Mouse (Mus musculus) thymus, adult 18-20 months (tissue): ENCODE measurements around the gene Sos1.

ENCODE experiments used
- DNase-seq, 2 experiments: peaks; one replicate each; pipeline ENCODE4 v3.0.0; 2022; ENCODE audit warnings: mixed read lengths in 2 of 2

Gene Sos1

DNA sequence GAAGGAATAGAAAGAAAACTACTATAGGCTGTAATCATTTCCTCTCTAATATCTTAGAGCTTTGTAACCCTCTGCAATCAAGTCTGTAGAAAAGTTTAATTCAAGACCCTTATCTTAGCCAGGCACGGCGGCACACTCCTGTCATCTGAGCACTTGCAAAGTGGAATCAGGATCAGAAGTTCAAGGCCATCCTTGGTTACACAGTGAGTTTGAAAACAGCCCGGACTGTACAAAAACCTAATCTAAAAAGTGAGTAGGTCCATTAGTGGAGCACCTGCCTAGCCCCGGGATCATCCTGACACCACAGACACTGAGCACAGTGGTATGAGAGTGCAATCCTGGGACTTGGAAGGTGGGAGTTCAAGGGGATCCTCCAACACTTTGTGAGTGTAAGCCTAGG is 12.6 kb upstream of the Sos1 start:
- no peak for DNase-seq

DNA sequence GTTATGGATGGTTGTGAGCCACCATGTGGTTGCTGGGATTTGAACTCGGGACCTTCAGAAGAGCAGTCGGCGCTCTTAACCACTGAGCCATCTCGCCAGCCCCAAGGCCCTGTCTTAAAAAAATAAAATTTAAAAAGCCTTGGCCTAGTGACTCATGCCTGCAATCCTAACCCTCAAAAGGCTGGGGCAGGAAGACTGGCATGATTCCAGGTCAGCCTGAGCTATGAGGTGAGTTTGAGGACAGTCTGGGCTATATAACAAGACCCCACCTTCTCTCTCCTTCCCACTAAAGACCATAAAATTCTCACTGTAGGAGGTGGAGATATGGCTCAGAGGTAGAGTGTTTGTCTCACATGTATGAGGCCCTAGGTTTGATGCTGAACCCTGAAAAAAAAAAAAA is 12.0 kb upstream of the Sos1 start:
- no peak for DNase-seq

DNA sequence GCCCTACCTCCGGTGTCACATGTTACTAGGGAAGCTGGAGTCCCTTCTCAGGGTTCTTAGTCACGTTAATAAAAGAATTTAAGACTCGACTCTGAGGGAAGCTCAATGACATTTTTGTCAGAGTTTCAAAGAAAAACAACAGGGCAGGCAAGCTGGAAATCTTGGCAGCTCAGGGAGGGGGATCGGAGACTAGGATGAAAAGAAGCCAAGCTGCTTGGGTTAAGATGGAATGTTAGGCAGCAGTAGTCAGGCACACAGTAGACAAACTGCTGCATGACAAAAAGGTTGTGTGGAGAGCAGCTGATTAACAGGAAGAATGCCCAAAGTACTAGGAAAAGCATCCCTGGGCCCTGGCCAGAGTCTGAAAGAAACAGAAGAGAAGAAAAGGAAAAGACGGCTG is 9.9 kb upstream of the Sos1 start:
- no peak for DNase-seq

DNA sequence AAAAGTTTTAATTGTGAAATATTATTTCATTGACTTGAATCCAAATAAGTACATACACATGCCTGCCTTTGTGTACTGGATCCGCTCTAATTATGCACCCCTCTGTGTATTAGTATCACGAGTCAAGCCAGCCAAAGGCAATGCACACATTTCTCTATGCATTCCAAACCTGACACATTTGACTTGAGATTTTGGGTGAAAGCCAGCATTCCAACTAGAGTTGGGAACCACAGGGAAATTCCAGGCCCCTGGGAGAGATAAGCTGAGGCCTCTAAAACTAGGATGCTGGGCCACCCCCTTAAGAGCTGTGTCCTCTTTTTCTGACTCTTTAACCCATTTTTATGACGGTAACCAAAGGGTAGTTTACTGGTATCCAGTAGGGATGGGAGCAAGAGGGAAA is 8.7 kb upstream of the Sos1 start:
- no peak for DNase-seq

DNA sequence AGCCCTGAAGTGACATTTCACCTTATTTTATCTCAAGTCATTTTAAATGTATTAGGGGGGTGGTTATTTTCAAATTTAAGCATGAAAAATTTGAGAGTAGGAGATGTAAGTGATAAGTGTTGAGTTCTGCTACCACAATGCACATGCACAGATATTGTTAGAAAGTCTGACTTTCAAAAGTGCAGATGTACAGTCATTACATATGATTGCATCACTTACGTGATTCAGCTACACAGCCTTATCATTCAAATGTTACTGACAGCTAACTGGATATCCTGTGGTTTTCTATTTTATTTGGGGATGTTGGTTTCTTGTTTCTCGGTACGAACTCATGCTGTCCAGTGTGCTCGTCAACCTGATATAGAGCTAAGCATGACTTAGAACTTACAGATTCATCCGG is 4.9 kb upstream of the Sos1 start:
- DNase-seq, result no peak

DNA sequence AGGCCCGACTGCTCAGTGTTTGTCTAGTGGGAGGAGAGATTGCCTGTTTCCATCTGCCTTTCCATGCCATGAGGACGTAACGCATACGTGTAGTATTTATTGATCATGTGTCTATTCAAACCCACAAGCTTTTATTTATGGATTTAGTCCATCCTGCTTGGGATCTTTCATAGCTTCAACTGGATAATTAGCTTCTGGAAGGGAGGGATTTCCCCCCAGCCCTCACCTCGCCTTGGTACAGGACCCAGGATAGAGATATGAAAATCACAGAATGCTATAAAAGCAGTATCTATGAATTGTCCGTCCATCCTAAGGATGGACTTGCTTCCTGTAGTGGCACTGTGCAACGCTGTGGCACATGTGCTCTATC is 587 bp upstream of the Sos1 start:
- DNase-seq, result no peak

DNA sequence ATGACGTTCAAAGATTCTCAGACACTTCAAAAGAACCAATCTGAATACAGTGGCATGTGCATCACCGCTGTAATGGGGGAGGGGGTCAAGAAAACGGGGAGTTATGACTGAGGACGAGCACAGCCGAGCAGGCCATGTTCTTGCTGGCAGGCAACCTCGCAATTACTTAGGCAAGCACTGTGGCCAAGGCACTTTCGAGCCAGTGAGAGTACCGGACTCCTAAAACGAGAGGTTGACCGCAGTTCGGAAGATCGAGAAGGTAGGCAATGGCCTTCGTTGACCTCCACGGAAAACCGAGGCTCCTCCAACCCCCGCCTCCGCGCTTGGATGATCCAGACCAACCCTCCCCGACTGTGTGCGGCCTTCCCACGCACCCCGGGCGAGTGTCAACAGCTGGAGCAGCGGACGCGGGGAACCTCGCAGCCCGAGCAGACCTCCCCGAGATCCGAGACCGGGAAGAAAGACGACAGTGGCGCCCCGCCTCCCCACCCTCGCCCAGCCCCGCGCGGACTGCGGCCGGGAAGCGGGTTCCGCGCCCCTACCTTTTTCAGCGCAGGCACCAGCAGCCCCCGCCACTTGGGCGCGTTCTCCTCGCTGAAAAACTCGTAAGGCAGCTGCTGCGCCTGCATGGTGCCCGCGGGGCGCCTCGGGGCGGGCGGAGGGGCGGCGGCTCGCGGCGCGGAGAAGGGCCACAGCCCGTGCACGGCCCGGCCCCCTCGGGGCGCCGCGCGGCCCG is 790 bp downstream of the Sos1 start:
- peak; percentile 53 to 60 for DNase-seq

DNA sequence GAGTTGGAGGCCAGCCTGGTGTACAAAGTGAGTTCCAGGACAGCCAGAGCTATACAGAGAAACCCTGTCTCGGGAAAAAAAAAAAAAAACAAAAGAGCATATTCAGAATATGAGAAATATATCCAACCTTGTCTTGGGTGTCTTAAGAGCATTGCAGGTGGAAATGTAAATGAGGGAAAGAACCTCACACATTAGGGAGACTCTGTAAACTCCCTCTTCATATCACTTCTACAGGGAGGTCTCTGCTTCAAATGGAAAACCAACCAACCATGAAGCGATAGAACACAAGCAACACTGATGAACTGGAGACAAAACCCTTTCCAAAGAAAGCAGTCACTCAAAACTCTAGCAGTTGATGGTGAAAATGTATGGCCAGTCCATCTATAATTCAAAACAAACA is 2.6 kb downstream of the Sos1 start:
- DNase-seq, result no peak

DNA sequence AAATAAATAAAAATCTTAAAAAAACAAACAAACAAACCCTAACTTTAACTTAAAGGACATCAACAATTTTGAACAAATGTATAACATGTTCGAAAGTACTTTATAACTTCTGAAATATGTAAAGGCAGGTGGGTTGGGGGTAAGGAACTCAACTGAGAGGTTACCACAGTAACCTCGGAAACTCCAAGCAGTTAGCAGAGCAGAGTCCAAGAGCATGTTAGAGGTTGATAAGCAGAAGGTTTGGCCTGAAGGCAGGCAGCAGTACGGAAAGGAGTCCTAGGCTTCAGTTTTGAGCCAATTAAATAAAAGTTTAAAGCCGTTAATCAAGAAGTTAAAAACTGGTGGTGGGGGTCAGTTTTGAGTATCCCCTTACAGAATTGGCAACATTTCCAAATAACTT is 3.8 kb downstream of the Sos1 start:
- DNase-seq, result no peak

DNA sequence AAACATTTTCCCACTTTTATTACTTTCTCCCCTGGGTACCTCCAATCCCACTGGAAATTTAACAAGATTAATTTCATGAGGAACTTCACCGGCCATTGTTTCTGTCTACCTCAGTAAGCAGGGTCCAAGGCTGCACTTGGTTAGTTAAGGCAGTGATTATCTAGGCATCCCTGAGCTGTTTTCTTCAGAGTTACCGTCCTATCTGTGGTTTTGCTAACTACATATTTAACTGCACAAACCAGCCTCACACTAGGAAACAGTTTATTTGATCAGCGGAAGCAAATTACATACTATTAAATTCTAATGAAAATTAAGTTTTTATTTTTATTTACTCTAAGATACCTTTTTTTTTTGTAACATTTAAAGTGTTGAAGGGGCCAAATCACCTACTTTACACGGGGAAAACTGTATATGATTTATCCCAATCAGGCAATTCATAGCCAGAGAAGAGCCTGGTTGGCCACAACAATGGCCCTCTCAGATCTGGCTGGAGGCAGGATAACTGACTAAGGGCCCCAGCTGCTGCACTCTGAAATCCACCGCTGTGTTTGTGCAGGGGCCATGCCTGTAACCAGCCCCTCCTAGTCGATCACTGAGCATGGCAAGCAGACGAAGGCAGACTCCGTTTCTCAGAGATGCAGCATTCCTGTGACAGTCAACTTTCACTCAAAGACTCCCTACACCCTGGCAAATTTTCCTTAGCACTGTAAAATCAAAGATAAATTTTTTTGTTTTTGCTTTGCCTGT is 9.0 kb downstream of the Sos1 start:
- DNase-seq, result no peak

DNA sequence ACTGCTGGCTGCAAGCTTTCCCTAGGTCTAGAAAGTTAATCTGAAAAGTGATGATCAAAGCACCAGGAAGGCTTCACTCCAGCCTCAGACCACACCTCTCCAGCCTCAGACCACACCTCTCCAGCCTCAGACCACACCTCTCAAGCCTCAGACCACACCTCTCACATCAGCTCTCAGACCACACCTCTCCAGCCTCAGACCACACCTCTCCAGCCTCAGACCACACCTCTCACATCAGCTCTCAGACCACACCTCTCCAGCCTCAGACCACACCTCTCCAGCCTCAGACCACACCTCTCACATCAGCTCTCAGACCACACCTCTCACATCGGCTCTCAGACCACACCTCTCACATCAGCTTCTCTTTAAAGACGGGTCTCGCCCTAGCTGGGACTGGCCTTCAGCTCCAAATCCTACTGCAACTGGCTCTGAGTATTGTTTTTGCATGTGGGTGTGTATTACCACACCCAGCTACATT is 11.8 kb downstream of the Sos1 start:
- DNase-seq, result peak in 1 of 2 experiments; percentile 10

DNA sequence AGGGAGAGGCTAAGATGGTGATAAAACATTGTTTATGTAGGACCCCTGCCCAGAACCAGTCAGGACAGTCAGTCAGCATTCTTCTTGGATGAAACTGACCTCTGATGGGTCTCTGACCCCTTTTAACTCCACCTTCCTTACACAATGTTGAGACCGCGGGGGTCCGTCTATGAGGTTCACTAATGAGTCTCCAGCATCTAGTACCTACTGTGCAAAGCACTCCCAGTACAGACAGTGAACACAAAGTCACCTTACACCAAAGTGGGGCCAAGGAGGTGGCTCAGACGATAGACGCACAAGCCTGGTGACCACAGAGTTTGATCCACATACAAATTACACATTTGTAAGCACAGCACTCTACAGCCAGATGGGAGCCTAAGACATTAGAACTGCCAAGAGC is 20.0 kb downstream of the Sos1 start:
- DNase-seq, result no peak

DNA sequence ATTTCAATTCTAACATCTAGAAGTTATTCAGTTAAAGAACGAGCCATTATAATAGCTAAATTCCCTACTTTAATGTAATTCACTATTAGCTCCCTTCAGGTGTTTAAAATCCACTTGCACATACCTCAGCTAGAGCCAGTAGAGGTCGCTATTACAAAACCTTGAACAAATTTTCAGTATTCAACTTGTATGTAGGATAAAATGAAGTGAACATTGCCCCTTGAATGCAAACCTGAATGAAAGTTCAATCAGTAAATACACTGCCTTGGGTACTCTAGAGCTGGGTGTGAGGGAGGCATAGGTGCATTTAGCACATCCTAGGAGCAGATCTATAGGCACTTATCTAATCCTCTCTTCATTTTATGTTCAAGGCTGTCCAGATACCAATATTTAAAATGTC is 24.6 kb downstream of the Sos1 start:
- no peak for DNase-seq

DNA sequence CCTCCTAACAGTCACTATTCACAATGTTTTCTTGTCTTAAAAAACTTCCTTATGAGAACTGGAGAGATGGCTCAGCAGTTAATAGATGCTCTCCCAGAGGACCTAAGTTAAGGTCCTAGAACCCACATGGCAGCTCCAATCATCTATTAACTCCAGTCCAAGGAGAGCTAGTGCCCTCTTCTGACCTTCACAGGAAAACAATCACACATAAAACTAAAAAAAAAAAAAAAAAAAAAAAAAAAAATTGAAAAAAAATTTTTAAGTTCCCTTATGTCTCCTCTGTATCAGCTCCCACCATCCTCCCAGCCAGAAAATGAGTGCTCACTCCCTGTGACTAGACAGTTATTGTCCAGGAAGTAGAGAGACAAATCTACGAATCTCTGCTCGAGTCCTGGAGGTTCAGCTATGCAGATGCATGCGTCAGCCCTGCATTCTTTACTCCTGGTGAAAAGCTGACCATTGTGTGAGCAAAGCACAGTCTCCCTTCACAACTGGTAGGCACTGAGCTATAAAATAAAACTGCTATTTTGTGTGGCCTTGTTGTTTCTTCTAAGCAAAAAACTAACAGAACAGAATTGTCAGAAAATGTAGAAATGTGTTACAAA is 29.7 kb downstream of the Sos1 start:
- DNase-seq, result no peak

DNA sequence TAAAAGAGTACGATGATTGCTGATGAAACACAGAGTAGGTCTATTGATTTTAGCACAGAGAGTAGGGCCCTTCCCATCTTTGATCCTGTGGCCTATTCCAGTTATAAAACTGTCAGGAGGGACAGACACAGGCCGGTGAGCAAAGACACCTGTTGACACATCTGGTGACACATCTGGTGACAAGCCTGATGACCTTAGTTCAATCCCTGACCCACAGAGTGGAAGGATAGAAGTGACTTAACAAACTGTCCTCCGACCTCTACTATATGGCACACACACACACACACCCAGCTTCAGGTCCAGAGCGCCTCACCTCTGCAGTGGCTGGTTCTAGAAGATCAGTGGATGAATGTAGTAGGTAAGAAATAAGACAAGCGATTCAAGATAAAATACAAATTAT is 33.8 kb downstream of the Sos1 start:
- DNase-seq, result no peak

DNA sequence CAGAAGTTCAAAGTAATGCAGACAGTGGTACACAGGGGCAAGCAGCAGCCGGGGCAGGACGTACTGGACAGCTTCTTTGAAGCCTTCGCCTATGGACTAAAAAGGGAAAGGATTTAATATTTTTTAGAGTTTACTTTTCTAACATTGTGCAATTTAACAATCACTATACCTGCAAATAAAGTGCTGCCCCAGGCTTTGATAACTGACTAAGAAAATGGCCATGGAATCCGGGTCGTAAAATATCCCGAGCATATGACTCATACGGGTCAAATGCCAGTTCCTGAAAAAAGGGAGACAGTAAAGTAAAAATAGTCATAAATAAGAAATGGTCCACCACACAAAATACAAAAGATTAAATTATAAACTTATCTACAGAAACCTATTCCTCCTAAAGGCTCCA is 34.8 kb downstream of the Sos1 start:
- no peak for DNase-seq

DNA sequence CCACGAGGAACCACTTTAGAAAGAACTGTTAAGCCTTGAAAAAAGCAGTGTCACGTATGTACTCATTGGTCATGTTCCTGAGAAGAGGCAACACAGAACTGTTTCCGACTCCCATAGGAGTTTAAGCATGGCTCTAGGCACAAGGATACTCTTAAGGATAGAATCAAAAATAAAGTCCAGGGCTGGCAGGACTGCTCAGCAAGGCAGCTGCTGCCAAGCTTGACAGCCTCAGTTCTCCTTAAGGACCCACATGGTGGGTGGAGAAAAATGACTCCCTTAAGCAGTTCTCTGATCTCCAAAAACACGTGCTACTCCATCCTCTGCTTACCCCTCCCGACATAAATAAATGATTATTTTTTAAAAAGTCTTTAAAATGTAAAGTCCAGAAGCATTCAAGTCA is 44.6 kb downstream of the Sos1 start:
- DNase-seq, result no peak

DNA sequence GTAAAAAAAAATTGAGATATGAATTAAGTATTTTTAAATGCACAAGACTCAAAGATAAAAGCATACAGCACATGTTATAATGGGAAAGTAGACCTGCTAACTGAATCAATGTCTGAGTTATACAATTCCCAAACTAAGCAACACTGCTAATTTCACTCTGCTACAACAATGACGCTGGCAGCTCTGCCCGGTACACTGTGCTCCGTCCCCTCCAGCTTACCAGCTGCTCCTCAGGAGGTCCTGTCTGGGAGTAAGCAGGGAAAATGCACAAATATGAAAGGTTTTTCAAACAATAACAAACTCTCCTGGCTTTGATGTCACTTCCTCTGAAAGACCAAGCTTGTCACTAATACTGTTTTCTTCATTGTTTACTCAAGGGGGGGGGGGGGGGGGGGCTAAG is 45.8 kb downstream of the Sos1 start:
- no peak for DNase-seq

DNA sequence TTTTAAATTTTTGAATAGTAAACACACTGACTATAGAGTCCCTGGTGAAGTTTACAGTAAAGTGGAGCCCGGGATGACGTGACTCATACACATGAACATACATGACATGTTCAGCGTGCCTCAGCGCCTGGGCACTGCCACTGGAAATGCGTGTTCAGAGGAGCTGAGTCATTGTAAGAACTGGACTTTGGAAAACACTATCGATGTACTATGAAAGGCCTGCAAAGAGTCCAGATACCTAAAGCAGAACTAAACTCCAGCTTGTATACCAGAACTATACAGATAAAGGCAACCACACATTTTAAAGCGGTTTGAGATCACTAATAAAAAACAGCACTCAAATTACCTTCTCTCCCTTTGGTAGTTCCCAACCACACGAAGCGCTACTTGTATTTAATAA is 48.3 kb downstream of the Sos1 start:
- no peak for DNase-seq

DNA sequence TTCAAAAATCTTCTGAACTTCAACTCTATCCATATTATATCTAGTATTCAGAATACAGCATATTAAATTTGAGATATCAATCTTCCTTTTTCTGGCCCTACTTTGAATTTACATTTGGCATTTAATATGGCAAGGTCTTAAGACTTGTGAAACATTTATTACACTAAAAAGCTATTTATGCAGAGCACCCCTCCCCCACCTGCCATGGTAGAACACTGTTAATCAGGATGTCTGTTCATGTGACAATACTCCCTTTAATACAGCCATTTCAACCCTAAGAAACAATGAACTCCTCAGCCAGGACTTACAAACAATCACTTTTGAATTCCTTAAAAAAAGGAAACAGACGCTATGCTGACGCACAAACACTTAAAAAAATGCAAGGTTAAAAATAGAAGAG is 52.3 kb downstream of the Sos1 start:
- DNase-seq, result no peak

DNA sequence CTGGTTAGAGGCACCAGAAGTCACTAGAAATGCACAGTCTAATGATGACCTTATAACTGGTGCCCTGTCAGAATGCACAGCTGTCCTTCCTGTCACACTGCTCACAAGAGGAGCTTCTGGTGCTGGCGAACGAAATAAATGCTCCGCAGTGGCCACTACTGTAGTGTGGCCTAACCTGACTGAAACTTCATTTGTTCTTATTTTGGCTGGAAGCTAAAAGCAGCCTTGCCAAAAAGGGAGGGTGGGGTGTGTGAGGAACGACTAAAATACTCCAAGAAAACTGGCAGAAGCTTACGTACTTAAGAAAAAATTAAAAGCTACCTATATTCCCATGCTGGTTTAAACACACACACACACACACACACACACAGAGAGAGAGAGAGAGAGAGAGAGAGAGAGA is 53.4 kb downstream of the Sos1 start:
- no peak for DNase-seq

DNA sequence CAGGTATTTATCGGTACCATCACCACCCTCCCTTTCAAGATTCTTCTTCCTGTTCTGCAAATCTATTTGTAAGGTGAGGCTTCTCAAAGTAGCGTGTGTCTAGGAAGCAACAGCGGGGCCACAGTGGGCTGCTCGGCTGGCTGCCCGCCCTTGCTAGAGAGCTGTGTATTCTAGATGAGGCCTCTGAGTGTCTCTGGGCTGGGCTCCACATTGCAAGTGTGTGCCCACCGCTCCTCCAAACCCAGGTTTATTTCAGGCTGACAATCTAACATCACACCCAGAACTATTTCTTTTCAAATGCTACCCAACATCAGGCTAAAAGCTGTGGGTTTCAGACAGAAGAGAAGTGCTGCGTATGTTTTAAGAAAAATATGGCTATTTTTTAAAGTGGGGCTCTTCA is 54.1 kb downstream of the Sos1 start:
- no peak for DNase-seq

DNA sequence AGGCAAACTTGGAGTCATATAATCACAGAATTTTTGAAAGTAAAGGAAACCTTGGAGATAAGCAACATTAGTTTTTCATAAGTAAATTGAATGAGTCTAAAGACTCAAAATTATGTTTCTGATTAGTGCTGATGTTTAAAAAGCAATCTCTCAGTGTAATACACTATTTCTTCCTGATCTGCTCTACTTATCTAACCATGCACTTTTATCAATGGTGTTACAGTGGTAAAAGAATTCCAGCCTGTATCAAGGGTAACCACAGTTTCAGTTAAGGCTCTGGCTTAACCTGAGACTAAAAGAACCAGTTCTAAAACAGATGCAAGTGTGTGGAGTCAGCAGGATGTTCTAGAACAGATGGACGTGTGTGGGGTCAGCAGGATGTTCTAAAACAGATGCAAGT is 59.3 kb downstream of the Sos1 start:
- DNase-seq, result no peak

DNA sequence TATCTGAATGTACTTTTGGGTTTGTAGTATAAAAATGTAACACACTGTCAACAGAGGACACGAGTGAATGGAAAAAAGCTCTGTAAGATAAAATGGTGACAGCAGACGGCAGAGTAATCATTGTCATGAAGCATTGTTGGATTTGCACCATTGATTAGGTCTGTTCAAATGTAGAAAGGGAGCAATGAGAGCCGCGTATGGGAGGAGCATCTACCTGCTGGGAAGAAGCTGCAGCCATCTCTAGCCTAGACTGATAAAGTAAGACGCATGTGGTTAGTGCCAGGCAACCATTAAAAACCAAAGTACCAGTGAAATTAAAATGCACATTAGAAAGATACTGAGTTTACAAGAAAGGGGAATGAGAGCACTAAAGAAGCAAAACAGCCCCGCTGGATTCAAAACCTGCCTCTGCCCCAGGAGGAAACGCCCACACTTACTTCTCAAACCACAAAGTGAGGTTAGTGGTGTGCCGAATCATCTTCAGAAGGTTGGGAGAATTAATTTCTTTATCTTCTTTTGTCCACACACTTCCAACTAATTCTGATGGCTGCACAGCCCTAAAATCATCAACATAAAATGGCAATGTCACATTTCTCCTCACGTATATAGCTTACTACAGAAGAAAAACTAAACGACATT is 61.6 kb downstream of the Sos1 start:
- DNase-seq, result no peak
